Mouse (Mus musculus): ENCODE data around the gene Adcy9. TPM values are rescaled to one million over a fixed set of nuclear protein-coding genes. Genes with fewer than 3 reads are reported as not detected.

Gene Adcy9
- polyA plus RNA-seq, 1 experiment, result 0.01 TPM

GRCm38 (mm10) chr16:4430232-4430631 lies 9.9 kb upstream of the Adcy9 start:
- no peak for TF ChIP-seq GATA1 (IDR thresholded peaks at IDR 0.05; ENCODE audit: low read length)

GRCm38 (mm10) chr16:4425658-4426234 lies 5.4 kb upstream of the Adcy9 start:
- TF ChIP-seq GATA1 (IDR thresholded peaks at IDR 0.05; ENCODE audit: low read length), result no peak

- no peak for TF ChIP-seq GATA1 (IDR thresholded peaks at IDR 0.05; ENCODE audit: low read length)
Observed at GRCm38 (mm10) chr16:4423613-4424012, 3.3 kb upstream of the Adcy9 start.

GRCm38 (mm10) chr16:4422991-4423390 lies 2.7 kb upstream of the Adcy9 start:
- TF ChIP-seq GATA1 (IDR thresholded peaks at IDR 0.05; ENCODE audit: low read length), result no peak

GRCm38 (mm10) chr16:4419546-4420297 lies 576 bp downstream of the Adcy9 start:
- no peak for TF ChIP-seq GATA1 (IDR thresholded peaks at IDR 0.05; ENCODE audit: low read length)

- TF ChIP-seq GATA1 (IDR thresholded peaks at IDR 0.05; ENCODE audit: low read length), result no peak
Observed at GRCm38 (mm10) chr16:4418776-4419545, 1.3 kb downstream of the Adcy9 start.

- no peak for TF ChIP-seq GATA1 (IDR thresholded peaks at IDR 0.05; ENCODE audit: low read length)
Observed at GRCm38 (mm10) chr16:4418072-4418471, 2.2 kb downstream of the Adcy9 start.

GRCm38 (mm10) chr16:4417455-4417854 lies 2.8 kb downstream of the Adcy9 start:
- no peak for TF ChIP-seq GATA1 (IDR thresholded peaks at IDR 0.05; ENCODE audit: low read length)

GRCm38 (mm10) chr16:4414881-4415585 lies 5.3 kb downstream of the Adcy9 start:
- no peak for TF ChIP-seq GATA1 (IDR thresholded peaks at IDR 0.05; ENCODE audit: low read length)

GRCm38 (mm10) chr16:4413988-4414880 lies 6.1 kb downstream of the Adcy9 start:
- peak; percentile 66 for TF ChIP-seq GATA1 (IDR thresholded peaks at IDR 0.05; ENCODE audit: low read length)

GRCm38 (mm10) chr16:4413301-4413700 lies 7.0 kb downstream of the Adcy9 start:
- TF ChIP-seq GATA1 (IDR thresholded peaks at IDR 0.05; ENCODE audit: low read length), result no peak

GRCm38 (mm10) chr16:4412298-4412697 lies 8.0 kb downstream of the Adcy9 start:
- no peak for TF ChIP-seq GATA1 (IDR thresholded peaks at IDR 0.05; ENCODE audit: low read length)

GRCm38 (mm10) chr16:4411296-4411695 lies 9.0 kb downstream of the Adcy9 start:
- no peak for TF ChIP-seq GATA1 (IDR thresholded peaks at IDR 0.05; ENCODE audit: low read length)

GRCm38 (mm10) chr16:4407536-4407935 lies 12.8 kb downstream of the Adcy9 start:
- no peak for TF ChIP-seq GATA1 (IDR thresholded peaks at IDR 0.05; ENCODE audit: low read length)

- TF ChIP-seq GATA1 (IDR thresholded peaks at IDR 0.05; ENCODE audit: low read length), result no peak
Observed at GRCm38 (mm10) chr16:4406706-4407105, 13.6 kb downstream of the Adcy9 start.

Measured in G1E-ER4 (cell line).